Mouse (Mus musculus) midbrain, postnatal 0 days (tissue): ENCODE data around the gene Junb. TPM values are rescaled to one million over a fixed set of nuclear protein-coding genes. Genes with fewer than 3 reads are reported as not detected.

Experiments
- ATAC-seq: fragments of 200-750 bp; cut with Nextera tagmentation; 2 replicates; pipeline ENCODE4 v1.8.0; 2017; ENCODE audit warnings: moderate number of reproducible peaks, mild to moderate bottlenecking, moderate TSS enrichment, moderate library complexity; ENCODE audit not compliant: low FRiP score
- DNase-seq: peaks from one replicate; pipeline ENCODE4 v3.0.0-alpha.2; 2015; ENCODE audit warnings: low spot score
- H3K27ac ChIP-seq: fragments of 300-500 bp; sonication (generic); 2 replicates; pipeline ENCODE4 v1.5.1; 2014; ENCODE audit warnings: low read depth, mild to moderate bottlenecking, low read length, mixed read lengths
- H3K27me3 ChIP-seq: fragments of 300-500 bp; sonication (generic); 2 replicates; pipeline ENCODE4 v1.6.1; 2014; ENCODE audit warnings: low read length, control low read depth, mixed read lengths; ENCODE audit not compliant: insufficient read depth
- H3K36me3 ChIP-seq: fragments of 300-500 bp; sonication (generic); 2 replicates; pipeline ENCODE4 v1.6.1; 2014; ENCODE audit warnings: low read length, control low read depth, mixed read lengths; ENCODE audit not compliant: insufficient read depth
- H3K4me1 ChIP-seq: fragments of 300-500 bp; sonication (generic); 2 replicates; pipeline ENCODE4 v1.6.1; 2014; ENCODE audit warnings: mild to moderate bottlenecking, control low read depth, antibody characterized with exemption, low read length, mixed read lengths; ENCODE audit not compliant: insufficient read depth
- H3K4me2 ChIP-seq: fragments of 300-500 bp; sonication (generic); 2 replicates; pipeline ENCODE4 v1.6.1; 2014; ENCODE audit warnings: low read depth, mild to moderate bottlenecking, low read length, mixed read lengths; ENCODE audit not compliant: poor library complexity, severe bottlenecking
- H3K4me3 ChIP-seq: fragments of 300-500 bp; sonication (generic); 2 replicates; pipeline ENCODE4 v1.5.1; 2014; ENCODE audit warnings: low read depth, mild to moderate bottlenecking, low read length, moderate library complexity
- H3K9ac ChIP-seq: fragments of 300-500 bp; sonication (generic); replicated peaks from 2 replicates; pipeline ENCODE4 v1.6.1; 2014; ENCODE audit warnings: mild to moderate bottlenecking, low read length, moderate library complexity, mixed read lengths; ENCODE audit not compliant: poor library complexity, severe bottlenecking
- H3K9me3 ChIP-seq: fragments of 300-500 bp; sonication (generic); 2 replicates; pipeline ENCODE4 v1.6.1; 2016; ENCODE audit warnings: low read length, control low read depth
- CTCF ChIP-seq: IDR thresholded peaks from 2 replicates; pipeline ENCODE4 v1.5.1; 2016; ENCODE audit warnings: antibody characterized with exemption, mild to moderate bottlenecking
- WGBS: fragments of 180-500 bp; shearing (Covaris S2); extraction: QIAGEN DNeasy Blood & Tissue Kit; methylation state at CpG from one replicate; pipeline ENCODE4 v1.1.7; 2014; 5-methylcytosine and 5-hydroxymethylcytosine counted together
- polyA plus RNA-seq: library from polyadenylated mRNA; unstranded; fragments of >200 nt; fragmentation: Nextera tagmentation; extraction: Ambion mirVana; gene quantifications from 2 replicates; pipeline ENCODE4 v1.2.1, GENCODE M21; 2015
- total RNA-seq: library from RNA; depleted of rRNA; stranded (reverse); fragments of >200 nt; gene quantifications from 2 replicates; pipeline ENCODE4 v1.2.3, GENCODE M21; 2014

Gene Junb
- total and polyA plus RNA-seq, 2 experiments from 2014 or later = 6.1 to 15.9 TPM

- Histone ChIP-seq H3K9me3 (no peaks in the 10 kb centered on the region), H3K27me3 (peaks cover 7% of the 10 kb centered on the region), H3K36me3 (no peaks in the 10 kb centered on the region), H3K4me1 (no peaks in the 10 kb centered on the region; the same call in 1 of the 2 replicates), H3K27ac (peak overlapping the region; percentile 84), H3K9ac (peak overlapping the region; percentile 83), H3K4me3 (peak overlapping the region; percentile 77), H3K4me2 (peak overlapping the region; percentile 69)
- TF ChIP-seq CTCF = no peak
- 2% methylated on average over 11 of the region's 11 CpGs for WGBS
- DNase-seq = peak; percentile 85
- peak; percentile 67 for ATAC-seq
Measured at GRCm38 (mm10) chr8:84945235-84945632, 33.3 kb downstream of the Junb start.

GRCm38 (mm10) chr8:84944478-84945160 lies 33.9 kb downstream of the Junb start:
- Histone ChIP-seq H3K4me3 (peak overlapping the region; percentile 77), H3K4me1 (no peaks in the 10 kb centered on the region; the same call in 1 of the 2 replicates), H3K9me3 (no peaks in the 10 kb centered on the region), H3K4me2 (peak overlapping the region; percentile 69), H3K27me3 (0 out of 2 replicates have a peak, but pooled peaks cover 4% of the 10 kb centered on the region), H3K9ac (peak overlapping the region; percentile 83; the same call in 1 of the 2 replicates), H3K27ac (peak overlapping the region; percentile 84), H3K36me3 (no peaks in the 10 kb centered on the region)
- peak; percentile 72 for DNase-seq
- TF ChIP-seq CTCF = no peak
- 2% methylated on average over 26 of the region's 26 CpGs for WGBS
- peak; percentile 28; the same call in 1 of the 2 replicates for ATAC-seq

- no peak for TF ChIP-seq CTCF
- H3K9me3 ChIP-seq = no peaks in the 10 kb centered on the region
- 23% methylated on average over 4 of the region's 4 CpGs for whole genome bisulfite sequencing
- H3K27me3 ChIP-seq = 0 out of 2 replicates have a peak, but pooled peaks cover 4% of the 10 kb centered on the region
- DNase-seq (peak; percentile 48), ATAC-seq (no peak)
- no peaks in the 10 kb centered on the region; the same call in 1 of the 2 replicates for H3K4me1 ChIP-seq
- no peak overlapping the region for H3K27ac ChIP-seq
- H3K9ac ChIP-seq = no peak overlapping the region
- no peaks in the 10 kb centered on the region for H3K36me3 ChIP-seq
- H3K4me2 ChIP-seq = peak overlapping the region; percentile 69
- peak overlapping the region; percentile 77; the same call in 1 of the 2 replicates for H3K4me3 ChIP-seq
Measured at GRCm38 (mm10) chr8:84943699-84944098, 34.8 kb downstream of the Junb start.

- Histone ChIP-seq H3K36me3 (no peaks in the 10 kb centered on the region), H3K9me3 (no peaks in the 10 kb centered on the region), H3K27me3 (no peaks in the 10 kb centered on the region), H3K4me1 (peaks cover 5% of the 10 kb centered on the region), H3K4me2 (peak overlapping the region; percentile 93), H3K27ac (peak overlapping the region; percentile 97), H3K4me3 (peak overlapping the region; percentile 93), H3K9ac (peak overlapping the region; percentile 99)
- 59% methylated on average over 13 of the region's 13 CpGs for WGBS
- ATAC-seq (no peak), DNase-seq (no peak)
- TF ChIP-seq CTCF = no peak
Measured at GRCm38 (mm10) chr8:84937620-84938485, 40.7 kb downstream of the Junb start.

- DNase-seq (peak; percentile 86), ATAC-seq (peak; percentile 67)
- H3K9me3 ChIP-seq = no peaks in the 10 kb centered on the region
- H3K4me2 ChIP-seq = peak within 1 kb of the TSS; percentile 93
- peak within 1 kb of the TSS; percentile 93 for H3K4me3 ChIP-seq
- no peaks in the 10 kb centered on the region for H3K27me3 ChIP-seq
- H3K27ac ChIP-seq = peak within 1 kb of the TSS; percentile 97
- WGBS = 2% methylated on average over 39 of the region's 50 CpGs
- peak; percentile 75 for TF ChIP-seq CTCF
- H3K36me3 ChIP-seq = no peaks in the 10 kb centered on the region
- peak within 1 kb of the TSS; percentile 99 for H3K9ac ChIP-seq
- peaks cover 5% of the 10 kb centered on the region for H3K4me1 ChIP-seq
Measured at GRCm38 (mm10) chr8:84936962-84937546, 41.5 kb downstream of the Junb start, which contains the start of gene Mast1. Gene Mast1, minus strand, starts transcription at chr8:84937359.
